Mouse (Mus musculus) hindbrain, embryonic 11.5 days (tissue): Measurements from ENCODE around the gene Slc26a11. TPM values are rescaled to one million over a fixed set of nuclear protein-coding genes. Genes with fewer than 3 reads are reported as not detected.
"Not testable (repeated sequence)": the region's sequence is repeated elsewhere in the genome, so short reads cannot be mapped to it uniquely, and the experiment has no call there.

ENCODE experiments used
- ATAC-seq: fragments of 200-750 bp; cut with Nextera tagmentation; 2 replicates; pipeline ENCODE4 v1.8.0; 2017; ENCODE audit warnings: mild to moderate bottlenecking, moderate TSS enrichment, moderate library complexity; ENCODE audit not compliant: low FRiP score
- DNase-seq: peaks from one replicate; pipeline ENCODE4 v3.0.0-alpha.2; 2015; ENCODE audit warnings: low spot score
- H3K27ac ChIP-seq: fragments of 300-500 bp; sonication (generic); 2 replicates; pipeline ENCODE4 v1.5.1; 2014; ENCODE audit warnings: mild to moderate bottlenecking, low read depth, low read length
- H3K27me3 ChIP-seq: fragments of 300-500 bp; sonication (generic); 2 replicates; pipeline ENCODE4 v1.6.1; 2014; ENCODE audit warnings: mild to moderate bottlenecking, low read length, moderate library complexity, mixed read lengths; ENCODE audit not compliant: control insufficient read depth, insufficient read depth
- H3K36me3 ChIP-seq: fragments of 300-500 bp; sonication (generic); 2 replicates; pipeline ENCODE4 v1.6.1; 2014; ENCODE audit warnings: mild to moderate bottlenecking, low read length, moderate library complexity, mixed read lengths; ENCODE audit not compliant: control insufficient read depth, insufficient read depth
- H3K4me1 ChIP-seq: fragments of 300-500 bp; sonication (generic); replicated peaks from 2 replicates; pipeline ENCODE4 v1.6.1; 2014; ENCODE audit warnings: low read length, mixed read lengths; ENCODE audit not compliant: control insufficient read depth, insufficient read depth
- H3K4me2 ChIP-seq: fragments of 300-500 bp; sonication (generic); replicated peaks from 2 replicates; pipeline ENCODE4 v1.6.1; 2014; ENCODE audit warnings: mild to moderate bottlenecking, low read depth, low read length
- H3K4me3 ChIP-seq: fragments of 300-500 bp; sonication (generic); 2 replicates; pipeline ENCODE4 v1.5.1; 2014; ENCODE audit warnings: low read depth, low read length
- H3K9ac ChIP-seq: fragments of 300-500 bp; sonication (generic); 2 replicates; pipeline ENCODE4 v1.6.1; 2014; ENCODE audit warnings: low read depth, low read length
- H3K9me3 ChIP-seq: fragments of 300-500 bp; sonication (generic); 2 replicates; pipeline ENCODE4 v1.6.1; 2016; ENCODE audit warnings: low read length; ENCODE audit not compliant: control insufficient read depth
- WGBS: fragments of 180-500 bp; shearing (Covaris S2); extraction: QIAGEN DNeasy Blood & Tissue Kit; methylation state at CpG from one replicate; pipeline ENCODE4 v1.1.7; 2014; 5-methylcytosine and 5-hydroxymethylcytosine counted together
- polyA plus RNA-seq: library from polyadenylated mRNA; unstranded; fragments of >200 nt; fragmentation: Nextera tagmentation; extraction: Ambion mirVana; gene quantifications from 2 replicates; pipeline ENCODE4 v1.2.1, GENCODE M21; 2014

The Slc26a11 gene
- polyA plus RNA-seq, 1 experiment from 2014 or later = 3.8 TPM

DNA sequence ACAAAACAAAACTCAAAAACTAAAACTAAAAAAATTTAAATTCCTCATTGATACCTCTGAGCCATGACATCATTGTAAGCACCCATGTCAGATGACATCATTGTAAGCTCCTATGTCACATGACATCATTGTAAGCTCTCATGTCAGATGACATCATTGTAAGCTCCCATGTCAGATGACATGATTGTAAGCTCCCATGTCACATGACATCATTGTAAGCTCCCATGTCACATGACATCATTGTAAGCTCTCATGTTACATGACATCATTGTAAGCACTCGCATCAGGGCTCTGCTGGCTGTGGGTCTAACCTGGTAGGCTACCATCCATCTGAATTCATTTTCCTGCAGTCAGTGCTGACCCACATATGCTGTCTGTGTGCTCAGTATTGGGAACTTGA, 23.2 kb downstream of the Slc26a11 start:
- H3K4me2 ChIP-seq = no peak overlapping the region
- ATAC-seq (no peak), DNase-seq (no peak)
- no peaks in the 10 kb centered on the region for H3K4me1 ChIP-seq
- H3K4me3 ChIP-seq = no peak overlapping the region
- H3K9me3 ChIP-seq = no peaks in the 10 kb centered on the region
- no peaks in the 10 kb centered on the region for H3K36me3 ChIP-seq
- no peaks in the 10 kb centered on the region for H3K27me3 ChIP-seq
- WGBS = 90% methylated on average over 1 of the region's 1 CpGs
- no peak overlapping the region for H3K27ac ChIP-seq
- no peak overlapping the region for H3K9ac ChIP-seq

GRCm38 (mm10) chr11:119381631-119382337, 26.4 kb downstream of the Slc26a11 start:
- no peaks in the 10 kb centered on the region for H3K4me1 ChIP-seq
- H3K27me3 ChIP-seq = no peaks in the 10 kb centered on the region
- H3K4me2 ChIP-seq = no peak overlapping the region
- H3K9ac ChIP-seq = no peak overlapping the region
- no peak overlapping the region for H3K4me3 ChIP-seq
- 85% methylated on average over 9 of the region's 9 CpGs for WGBS
- DNase-seq (no peak), ATAC-seq (no peak)
- no peaks in the 10 kb centered on the region for H3K9me3 ChIP-seq
- no peaks in the 10 kb centered on the region for H3K36me3 ChIP-seq
- H3K27ac ChIP-seq = no peak overlapping the region

DNA sequence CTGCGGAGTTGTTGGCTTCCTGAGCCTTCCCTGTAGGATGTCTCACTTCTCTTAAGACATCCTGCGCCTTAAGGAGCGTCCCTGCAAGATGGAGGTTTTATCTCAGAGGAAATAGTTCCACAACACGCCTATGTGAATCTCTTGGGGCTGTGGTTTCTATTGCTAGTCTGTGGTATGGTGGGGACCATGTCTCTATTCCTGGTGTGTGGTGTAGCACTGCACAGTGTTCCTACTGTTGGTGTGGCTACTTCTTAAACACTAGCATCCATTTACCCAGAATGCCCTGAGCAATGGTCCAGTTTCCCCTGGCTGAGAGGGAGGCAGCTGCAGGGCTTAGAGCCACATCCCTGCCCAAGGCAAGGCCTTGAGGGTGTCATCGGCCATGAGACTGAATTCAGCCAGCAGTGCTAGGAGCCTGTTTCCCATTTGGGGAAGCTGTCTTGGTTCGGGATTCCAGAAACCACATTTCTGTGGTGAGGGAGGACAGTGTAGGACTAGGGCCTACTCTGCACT, 27.0 kb downstream of the Slc26a11 start:
- Histone ChIP-seq H3K4me1 (no peaks in the 10 kb centered on the region), H3K9me3 (no peaks in the 10 kb centered on the region), H3K36me3 (no peaks in the 10 kb centered on the region), H3K4me3 (no peak overlapping the region), H3K9ac (no peak overlapping the region), H3K27me3 (no peaks in the 10 kb centered on the region), H3K27ac (no peak overlapping the region), H3K4me2 (no peak overlapping the region)
- DNase-seq = no peak
- 76% methylated on average over 6 of the region's 6 CpGs for WGBS
- ATAC-seq = no peak

- H3K27ac ChIP-seq = no peak overlapping the region
- no peaks in the 10 kb centered on the region for H3K36me3 ChIP-seq
- ATAC-seq = no peak
- H3K4me1 ChIP-seq = peaks cover 3% of the 10 kb centered on the region; the same call in 1 of the 2 replicates
- no peaks in the 10 kb centered on the region for H3K9me3 ChIP-seq
- H3K4me2 ChIP-seq = no peak overlapping the region
- no peak for DNase-seq
- no peak overlapping the region for H3K9ac ChIP-seq
- 79% methylated on average over 4 of the region's 4 CpGs for WGBS
- H3K27me3 ChIP-seq = peaks cover 11% of the 10 kb centered on the region; the same call in 1 of the 2 replicates
- no peak overlapping the region for H3K4me3 ChIP-seq
These were observed 29.5 kb downstream of the Slc26a11 start for GRCm38 (mm10) chr11:119384904-119385303.

- H3K27ac ChIP-seq = no peak overlapping the region
- ATAC-seq = no peak
These were observed 30.9 kb downstream of the Slc26a11 start for GRCm38 (mm10) chr11:119386306-119386705.

DNA sequence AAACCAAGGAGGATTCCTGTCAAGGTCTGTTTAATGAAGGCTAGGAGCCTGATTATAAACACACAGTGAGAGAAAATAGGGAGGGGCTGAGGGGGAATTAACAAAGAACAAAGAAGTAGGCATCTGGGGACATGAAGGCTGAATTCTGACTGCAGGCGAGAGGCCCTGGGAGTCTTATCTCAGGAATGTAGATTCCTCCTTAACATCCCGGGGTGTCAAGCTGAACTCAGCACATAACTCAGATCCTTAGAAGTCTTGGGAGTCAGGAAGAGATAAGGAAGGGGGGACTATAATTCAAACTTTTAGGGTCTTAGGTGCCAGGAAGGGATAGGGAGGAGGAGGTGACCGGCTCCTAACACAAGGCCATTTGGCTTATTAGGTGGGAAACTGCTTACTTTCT, 31.9 kb downstream of the Slc26a11 start:
- not testable (repeated sequence) for ATAC-seq, H3K4me3 ChIP-seq, H3K9ac ChIP-seq, H3K27ac ChIP-seq, DNase-seq, H3K9me3 ChIP-seq, H3K4me2 ChIP-seq, H3K4me1 ChIP-seq, H3K36me3 ChIP-seq
- H3K27me3 ChIP-seq = peaks cover 33% of the 10 kb centered on the region
- 38% methylated on average over 3 of the region's 3 CpGs for WGBS

More at GRCm38 (mm10) chr11:119386306-119386705, 30.9 kb downstream of the Slc26a11 start:
- Histone ChIP-seq H3K36me3 (no peaks in the 10 kb centered on the region), H3K4me1 (peaks cover 3% of the 10 kb centered on the region; the same call in 1 of the 2 replicates), H3K9ac (no peak overlapping the region), H3K4me3 (no peak overlapping the region), H3K27me3 (peaks cover 24% of the 10 kb centered on the region), H3K4me2 (no peak overlapping the region), H3K9me3 (no peaks in the 10 kb centered on the region)
- no peak for DNase-seq
- 95% methylated on average over 5 of the region's 5 CpGs for WGBS

DNA sequence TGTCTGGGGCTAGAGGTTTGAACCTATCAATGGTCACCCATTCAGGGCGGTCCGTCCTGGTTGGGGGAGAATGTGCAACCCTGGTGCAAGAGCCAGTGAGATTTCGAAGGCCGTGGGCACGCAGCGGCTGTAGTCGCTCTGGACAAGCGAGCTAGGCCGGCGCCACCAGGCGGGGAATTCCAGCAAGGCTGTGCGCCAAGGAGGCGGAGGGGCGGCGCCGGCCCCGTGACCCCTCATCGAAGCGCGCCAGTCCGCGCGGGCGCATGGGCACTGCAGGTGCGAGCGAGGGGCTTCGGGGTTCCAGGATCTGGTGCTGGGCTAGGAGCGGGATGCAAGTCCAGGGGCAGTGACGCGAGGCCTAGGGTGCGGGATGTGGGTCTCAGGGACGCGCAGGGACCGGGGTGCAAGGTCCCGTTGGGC, 34.5 kb downstream of the Slc26a11 start:
- H3K4me1 ChIP-seq = peaks cover 5% of the 10 kb centered on the region; the same call in 1 of the 2 replicates
- H3K27ac ChIP-seq = no peak overlapping the region
- under 1% methylated on average over 34 of the region's 35 CpGs for WGBS
- peaks cover 55% of the 10 kb centered on the region for H3K27me3 ChIP-seq
- peak overlapping the region; percentile 58; the same call in 1 of the 2 replicates for H3K9ac ChIP-seq
- H3K4me3 ChIP-seq = peak overlapping the region; percentile 56
- H3K9me3 ChIP-seq = no peaks in the 10 kb centered on the region
- H3K36me3 ChIP-seq = no peaks in the 10 kb centered on the region
- DNase-seq (peak; percentile 81), ATAC-seq (peak; percentile 40; the same call in 1 of the 2 replicates)
- peak overlapping the region; percentile 99 for H3K4me2 ChIP-seq

DNA sequence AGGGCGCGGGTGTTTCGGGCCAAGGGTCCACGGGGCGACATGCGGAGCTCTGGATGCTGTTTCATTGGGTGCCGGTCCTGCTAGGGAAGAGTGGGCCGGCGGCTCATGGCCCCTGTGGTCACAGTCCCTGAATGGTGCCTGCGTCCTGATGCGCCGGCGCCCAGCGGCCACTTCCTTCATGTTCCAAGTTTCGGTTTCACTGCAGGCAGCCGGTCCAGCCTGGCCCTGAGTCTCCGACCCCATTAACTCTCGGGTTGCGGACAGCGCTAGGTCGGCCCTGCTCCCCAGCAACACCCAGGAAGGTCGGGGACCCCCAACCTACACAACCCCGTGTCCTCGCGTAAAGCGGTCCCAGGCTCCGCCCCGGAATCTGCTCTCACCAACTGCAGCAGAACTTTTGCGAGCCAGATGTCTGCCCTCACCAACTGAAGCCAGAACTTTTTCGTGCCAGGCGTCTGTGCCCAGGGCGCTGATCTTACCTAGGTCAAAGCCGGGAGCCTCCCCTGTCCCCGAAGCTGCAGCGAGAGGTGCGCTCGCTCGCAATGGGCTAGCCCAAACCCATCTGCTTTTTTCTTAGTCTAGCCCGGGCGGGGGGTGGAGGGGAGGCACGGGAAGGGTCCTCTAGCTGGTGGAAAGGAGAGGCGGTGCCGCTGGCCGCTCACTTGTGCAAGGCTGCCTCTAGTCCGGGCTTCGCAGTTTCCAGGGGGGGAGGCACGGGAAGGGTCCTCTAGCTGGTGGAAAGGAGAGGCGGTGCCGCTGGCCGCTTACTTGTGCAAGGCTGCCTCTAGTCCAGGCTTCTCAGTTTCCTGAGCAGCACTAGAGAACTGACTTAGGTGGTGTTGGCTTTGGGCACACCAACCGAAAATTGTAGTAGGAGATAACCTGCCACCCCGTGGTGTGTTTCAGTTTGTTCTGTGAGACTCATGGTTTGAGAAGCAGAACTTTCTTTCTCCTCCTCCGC, 35.2 kb downstream of the Slc26a11 start:
- 2% methylated on average over 48 of the region's 53 CpGs for WGBS
- H3K36me3 ChIP-seq = no peaks in the 10 kb centered on the region
- peak overlapping the region; percentile 99 for H3K4me2 ChIP-seq
- ATAC-seq (0 out of 2 replicates have a peak, but pooled peaks have one; percentile 27), DNase-seq (peak; percentile 67)
- no peaks in the 10 kb centered on the region for H3K9me3 ChIP-seq
- no peak overlapping the region for H3K27ac ChIP-seq
- H3K9ac ChIP-seq = peak overlapping the region; percentile 58; the same call in 1 of the 2 replicates
- peak overlapping the region; percentile 56 for H3K4me3 ChIP-seq
- peaks cover 5% of the 10 kb centered on the region; the same call in 1 of the 2 replicates for H3K4me1 ChIP-seq
- peaks cover 62% of the 10 kb centered on the region for H3K27me3 ChIP-seq
